ENCODE assay signal across 33 mouse cellular contexts in the genomic region with DNA sequence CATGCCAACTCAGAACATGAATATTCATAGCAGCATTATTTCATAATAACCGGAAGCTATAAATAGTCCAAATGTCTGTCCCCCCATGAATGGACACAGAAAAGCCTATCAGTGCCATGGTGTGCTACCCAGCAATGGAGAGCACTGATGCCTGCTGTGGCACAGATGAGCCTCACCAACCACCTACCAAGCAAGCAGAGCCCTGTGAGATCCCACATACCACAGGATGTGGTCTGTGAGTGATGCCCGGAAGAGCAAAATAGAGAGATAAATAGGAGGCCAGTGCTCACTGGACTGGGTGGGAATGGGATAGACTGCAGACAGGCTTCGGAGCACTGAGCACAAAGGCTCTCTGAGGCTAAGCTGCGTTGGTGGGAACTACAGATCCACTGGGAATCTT. TPM values are rescaled to one million over a fixed set of nuclear protein-coding genes. Genes with fewer than 3 reads are reported as not detected.
DNase-seq lines count a peak whose midpoint lies in the region; ATAC-seq and TF ChIP-seq lines count a peak whose summit lies in the region.
"Had no signal": no experiment of that assay in that cellular context is flagged by ENCODE, and none has a peak within 500 bp of the region (broad histone marks: within the 10 kb centered on the region; RNA-seq: fewer than 3 reads in every experiment).

No protein-coding gene starts in this region.

- H3K9ac ChIP-seq in intestine, embryonic 14.5 days (ENCODE audit: low read length): no peak overlapping the region
- H3K9ac ChIP-seq in intestine, embryonic 16.5 days (ENCODE audit: low read depth, low read length): no peak overlapping the region
- H3K9ac ChIP-seq: embryonic facial prominence, embryonic 15.5 days; forebrain, embryonic 12.5 days; forebrain, postnatal 0 days; limb, embryonic 15.5 days; liver, embryonic 14.5 days; lung, embryonic 14.5 days; stomach, embryonic 15.5 days had no signal

- POLR2A ChIA-PET in Patski (lab: Charles Lee): no interaction called here

- no peak for ATAC-seq in intestine, embryonic 14.5 days (replicated peaks; ENCODE audit: low FRiP score, low TSS enrichment, low read depth)
- no peak for ATAC-seq in intestine, embryonic 16.5 days
- peak; percentile 87 for ATAC-seq in Patski
- ATAC-seq in inflammation-experienced regulatory T-cells, adult 6 months: peak; percentile 58
- ATAC-seq: forebrain, postnatal 0 days; hindbrain, embryonic 16.5 days; intestine, postnatal 0 days; midbrain, embryonic 16.5 days had no signal

- WGBS in intestine, embryonic 14.5 days: 73% methylated on average over 4 of the region's 4 CpGs
- 70% methylated on average over 4 of the region's 4 CpGs for WGBS in intestine, embryonic 16.5 days
- 52% methylated on average over 4 of the region's 4 CpGs for WGBS in cerebellum, adult 2 months

- no peaks in the 10 kb centered on the region for H3K36me3 ChIP-seq in intestine, embryonic 14.5 days (ENCODE audit: control insufficient read depth, insufficient read depth, low read length)
- H3K36me3 ChIP-seq in intestine, embryonic 16.5 days (ENCODE audit: control insufficient read depth, insufficient read depth, low read length): no peaks in the 10 kb centered on the region
- H3K36me3 ChIP-seq: embryonic facial prominence, embryonic 10.5 days; embryonic facial prominence, embryonic 15.5 days; forebrain, embryonic 12.5 days; limb, embryonic 10.5 days; limb, embryonic 15.5 days; stomach, embryonic 15.5 days had no signal

- H3K4me1 ChIP-seq in intestine, embryonic 14.5 days (replicated peaks; ENCODE audit: control insufficient read depth, insufficient read depth, low read length): no peaks in the 10 kb centered on the region
- no peaks in the 10 kb centered on the region for H3K4me1 ChIP-seq in intestine, embryonic 16.5 days (ENCODE audit: control insufficient read depth, insufficient read depth, low read length)
- H3K4me1 ChIP-seq in cerebellum, adult 2 months (ENCODE audit: control insufficient read depth, insufficient read depth, low read length): no peaks in the 10 kb centered on the region
- H3K4me1 ChIP-seq: embryonic facial prominence, embryonic 10.5 days; embryonic facial prominence, embryonic 15.5 days; forebrain, embryonic 12.5 days; limb, embryonic 10.5 days; limb, embryonic 15.5 days; stomach, embryonic 15.5 days had no signal

- TF ChIP-seq POLR2A in cerebellum, adult 2 months (IDR thresholded peaks at IDR 0.05; ENCODE audit: borderline replicate concordance, insufficient read depth, low read length): no peak

- H3K9me3 ChIP-seq in intestine, embryonic 14.5 days (ENCODE audit: control insufficient read depth, low read length): no peaks in the 10 kb centered on the region
- H3K9me3 ChIP-seq in intestine, embryonic 16.5 days (ENCODE audit: control insufficient read depth, low read length): no peaks in the 10 kb centered on the region
- H3K9me3 ChIP-seq: embryonic facial prominence, embryonic 10.5 days; embryonic facial prominence, embryonic 15.5 days; forebrain, embryonic 12.5 days; limb, embryonic 10.5 days; limb, embryonic 15.5 days; stomach, embryonic 15.5 days had no signal

- no peak overlapping the region for H3K4me3 ChIP-seq in intestine, embryonic 14.5 days (ENCODE audit: low read depth, low read length)
- H3K4me3 ChIP-seq in intestine, embryonic 16.5 days (ENCODE audit: low read length): no peak overlapping the region
- H3K4me3 ChIP-seq in cerebellum, adult 2 months (replicated peaks; ENCODE audit: insufficient read depth, low read depth, low read length): no peak overlapping the region
- H3K4me3 ChIP-seq: embryonic facial prominence, embryonic 10.5 days; embryonic facial prominence, embryonic 15.5 days; forebrain, embryonic 12.5 days; limb, embryonic 10.5 days; limb, embryonic 15.5 days; stomach, embryonic 15.5 days had no signal

- in situ Hi-C loops in Patski (cut with MboI; ENCODE audit: low pct_unique_long_range_greater_than_20kb): loop anchor here (5.0 kb wide), 1 partner anchor 75 kb away; no protein-coding TSS in a partner anchor

- no peak overlapping the region for H3K27ac ChIP-seq in intestine, embryonic 14.5 days (ENCODE audit: low read depth)
- no peak overlapping the region for H3K27ac ChIP-seq in intestine, embryonic 16.5 days (ENCODE audit: low read length)
- H3K27ac ChIP-seq in cerebellum, adult 2 months (ENCODE audit: insufficient read depth, low read length): no peak overlapping the region
- H3K27ac ChIP-seq: embryonic facial prominence, embryonic 10.5 days; embryonic facial prominence, embryonic 15.5 days; forebrain, embryonic 12.5 days; limb, embryonic 10.5 days; limb, embryonic 15.5 days; liver, embryonic 14.5 days; stomach, embryonic 15.5 days had no signal

- H3K27me3 ChIP-seq in intestine, embryonic 14.5 days (replicated peaks; ENCODE audit: control insufficient read depth, insufficient read depth, low read length): no peaks in the 10 kb centered on the region
- H3K27me3 ChIP-seq in intestine, embryonic 16.5 days (replicated peaks; ENCODE audit: control insufficient read depth, insufficient read depth, low read length): no peaks in the 10 kb centered on the region; the same call in 1 of the 2 replicates
- H3K27me3 ChIP-seq in Patski: peaks cover 7% of the 10 kb centered on the region
- H3K27me3 ChIP-seq in cerebellum, adult 2 months (ENCODE audit: control insufficient read depth, insufficient read depth, low read length): no peaks in the 10 kb centered on the region

- no peak for TF ChIP-seq CTCF in Patski (IDR thresholded peaks at IDR 0.05)
- no peak for TF ChIP-seq CTCF in cerebellum, adult 2 months (IDR thresholded peaks at IDR 0.05; ENCODE audit: borderline replicate concordance, insufficient read depth, low read depth, low read length)

- H3K4me2 ChIP-seq in intestine, embryonic 14.5 days (ENCODE audit: low read length): no peak overlapping the region
- no peak overlapping the region for H3K4me2 ChIP-seq in intestine, embryonic 16.5 days (ENCODE audit: low read depth, low read length)
- H3K4me2 ChIP-seq: embryonic facial prominence, embryonic 15.5 days; forebrain, embryonic 12.5 days; limb, embryonic 15.5 days; lung, embryonic 14.5 days; stomach, embryonic 15.5 days had no signal

- peak; percentile 38 for DNase-seq in intestine, embryonic 14.5 days (ENCODE audit: low spot score)
- DNase-seq in 416B (ENCODE audit: low read depth) (peak; percentile 82), Patski (ENCODE audit: low read depth, low spot score) (no peak)
- DNase-seq in ovary, postnatal 36 days (ENCODE audit: low spot score): no peak
- DNase-seq in left cerebral cortex, adult 9 months (ENCODE audit: low spot score in 2 of 2): no peak
- no peak for DNase-seq in cerebellum, adult 2 months
- DNase-seq: adrenal gland, postnatal 10 days; B cell, adult 2 months; cerebellum, postnatal 10 days; forebrain, postnatal 0 days; gastrocnemius, postnatal 14 days; heart, adult 18-20 months; heart, postnatal 14 days; kidney, adult 9 months; kidney, postnatal 10 days; layer of hippocampus, postnatal 36 days; lung, embryonic 14.5 days; lung, postnatal 14 days; thymus, adult 18-20 months; thymus, postnatal 36 days had no signal

- CTCF ChIA-PET in Patski (lab: Charles Lee): interaction anchor here (1.3 kb wide), 1 partner anchor 10 kb away, joined by 3 read pairs; no protein-coding TSS in a partner anchor

RNA-seq across cellular contexts. Expression of a gene that starts 15.8 kb away (rescaled TPM):
- 4.7 and 4.9 TPM in 2 replicates for polyA plus RNA-seq in intestine, embryonic 14.5 days (2014; fragmentation: Nextera tagmentation; extraction: Ambion mirVana)
- polyA plus RNA-seq in intestine, embryonic 16.5 days (2015; fragmentation: Nextera tagmentation; extraction: Ambion mirVana): 4.0 and 4.4 TPM in 2 replicates
- 4.6 TPM for polyA plus RNA-seq in Patski (2021)
- 1 to 10 TPM in 2 of 3 experiments, under 1 TPM in 1; 0.77 to 4.3 (median 3.2) TPM for polyA plus RNA-seq in inflammation-experienced regulatory T-cells, adult 6 months (2017; shearing (Covaris generic))
- 12.2 and 14.3 TPM in 2 replicates for polyA plus RNA-seq in cerebellum, adult 2 months (2012; rRNA removed)

RNA-seq across cellular contexts. Expression of a gene that starts 16.1 kb away (rescaled TPM):
- polyA plus RNA-seq in intestine, embryonic 14.5 days (2014; fragmentation: Nextera tagmentation; extraction: Ambion mirVana): 0.12 and 0.15 TPM in 2 replicates
- polyA plus RNA-seq in intestine, embryonic 16.5 days (2015; fragmentation: Nextera tagmentation; extraction: Ambion mirVana): 0.10 and 0.15 TPM in 2 replicates
- 0.13 TPM for polyA plus RNA-seq in Patski (2021)
- polyA plus RNA-seq in inflammation-experienced regulatory T-cells, adult 6 months (2017; shearing (Covaris generic)): 1 to 10 TPM in 1 of 3 experiments, under 1 TPM in 1, not detected in 1; 0.91 to 3.4 TPM
- polyA plus RNA-seq in cerebellum, adult 2 months (2012; rRNA removed): 17.4 and 22.6 TPM in 2 replicates
- polyA plus RNA-seq: heart, embryonic 14.5 days had no signal

RNA-seq across cellular contexts. Expression of a gene that starts 51.3 kb away (rescaled TPM):
- 15.9 and 17.3 TPM in 2 replicates for polyA plus RNA-seq in intestine, embryonic 14.5 days (2014; fragmentation: Nextera tagmentation; extraction: Ambion mirVana)
- 24.3 and 26.1 TPM in 2 replicates for polyA plus RNA-seq in intestine, embryonic 16.5 days (2015; fragmentation: Nextera tagmentation; extraction: Ambion mirVana)
- 11.6 TPM for polyA plus RNA-seq in Patski (2021)
- polyA plus RNA-seq in inflammation-experienced regulatory T-cells, adult 6 months (2017; shearing (Covaris generic)): 1 to 10 TPM; 1.9 to 3.4 (median 2.1) TPM
- 8.9 and 9.9 TPM in 2 replicates for polyA plus RNA-seq in cerebellum, adult 2 months (2012; rRNA removed)

Comparison
In these comparisons a context has a peak if more than half of its experiments do, and no peak if none do; other contexts are left out.
1. ATAC-seq: peak in Patski (single experiment) and inflammation-experienced regulatory T-cells, adult 6 months (single experiment); none in intestine, embryonic 14.5 days (single experiment) and intestine, embryonic 16.5 days (single experiment).
2. DNase-seq: peak in intestine, embryonic 14.5 days (single experiment) and 416B (single experiment); none in Patski (single experiment), ovary, postnatal 36 days (single experiment), left cerebral cortex, adult 9 months (0 of 2) and cerebellum, adult 2 months (0 of 2).